Mouse (Mus musculus) effector memory CD4-positive, alpha-beta T cell, adult 7 months (primary cell): ENCODE results near the gene Vmn2r74. TPM values are rescaled to one million over a fixed set of nuclear protein-coding genes. Genes with fewer than 3 reads are reported as not detected.

ENCODE experiments used
- polyA plus RNA-seq: library from polyadenylated mRNA; unstranded; fragments of 100-300 nt; shearing (Covaris generic); gene quantifications from one replicate; pipeline ENCODE4 v1.2.1, GENCODE M21; 2017

Vmn2r74 gene
- polyA plus RNA-seq = 0.05 TPM

DNA sequence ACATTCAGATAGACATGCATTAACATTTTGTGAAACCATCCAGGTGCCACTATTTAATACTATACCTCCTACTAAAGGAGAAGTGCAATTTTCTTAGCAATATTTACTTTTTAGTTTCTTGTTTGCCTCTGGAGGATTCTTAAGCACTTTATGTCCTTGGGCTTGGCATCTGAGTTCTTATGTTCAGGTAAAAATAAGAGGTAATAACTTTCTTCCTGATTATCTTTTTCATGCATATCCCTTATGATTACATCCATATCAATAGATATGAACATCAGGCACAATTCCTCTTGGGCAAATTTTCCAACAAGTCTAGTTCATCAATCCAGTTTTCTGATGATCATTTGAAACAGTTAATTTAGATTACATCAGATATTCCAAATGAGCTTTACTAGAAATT is at the start of gene Vmn2r74:
Gene Vmn2r74, minus strand, starts transcription at position 101 of the 400 bp plus-strand sequence.

Other genes with a start within 250 kb of the Vmn2r74 start
- gene Vmn2r72, start 206.5 kb downstream of the Vmn2r74 start, polyA plus RNA-seq = not detected
- not detected for gene Vmn2r73, start 85.4 kb downstream of the Vmn2r74 start, polyA plus RNA-seq
- gene Vmn2r75, start 210.1 kb upstream of the Vmn2r74 start, polyA plus RNA-seq = not detected